7 mouse cellular contexts compared by ENCODE assay signal in genomic region chr10:78464201-78464791, GRCm38 (mm10). TPM values are rescaled to one million over a fixed set of nuclear protein-coding genes. Genes with fewer than 3 reads are reported as not detected.
A peak's percentile ranks its signal among the peaks of the same experiment; 100 is the strongest.
DNase-seq lines count a peak whose midpoint lies in the region; ATAC-seq and TF ChIP-seq lines count a peak whose summit lies in the region.

No protein-coding gene starts in this region.

- no peak for TF ChIP-seq EP300 in lung, postnatal 0 days (IDR thresholded peaks at IDR 0.05)

- peak overlapping the region; percentile 97 for H3K4me2 ChIP-seq in lung, postnatal 0 days (replicated peaks; ENCODE audit: low read depth, low read length)
- H3K4me2 ChIP-seq in hindbrain, embryonic 14.5 days (replicated peaks): peak overlapping the region; percentile 99
- peak overlapping the region; percentile 95 for H3K4me2 ChIP-seq in midbrain, embryonic 16.5 days (ENCODE audit: low read length)

- H3K27ac ChIP-seq in lung, postnatal 0 days (ENCODE audit: low read length): no peak overlapping the region
- peak overlapping the region; percentile 84 for H3K27ac ChIP-seq in cortical plate, adult 2 months (ENCODE audit: insufficient read depth, low read length)
- H3K27ac ChIP-seq in hindbrain, embryonic 14.5 days: peak overlapping the region; percentile 53
- H3K27ac ChIP-seq in midbrain, embryonic 16.5 days (ENCODE audit: low read length): peak overlapping the region; percentile 72

- H3K4me1 ChIP-seq in lung, postnatal 0 days (ENCODE audit: insufficient read depth, low read depth, low read length): peaks cover 5% of the 10 kb centered on the region; the same call in 1 of the 2 replicates
- H3K4me1 ChIP-seq in cortical plate, adult 2 months (ENCODE audit: control insufficient read depth, insufficient read depth, low read length): peaks cover 5% of the 10 kb centered on the region; the same call in 1 of the 2 replicates
- peaks cover 10% of the 10 kb centered on the region; the same call in 1 of the 2 replicates for H3K4me1 ChIP-seq in hindbrain, embryonic 14.5 days (replicated peaks; ENCODE audit: control insufficient read depth, insufficient read depth, low read length)
- H3K4me1 ChIP-seq in midbrain, embryonic 16.5 days (ENCODE audit: control insufficient read depth, insufficient read depth, low read length): peaks cover 18% of the 10 kb centered on the region

- TF ChIP-seq POLR2A in cortical plate, adult 2 months (IDR thresholded peaks at IDR 0.05; ENCODE audit: extremely low read depth, insufficient read depth, low read length): no peak

- no peaks in the 10 kb centered on the region for H3K9me3 ChIP-seq in lung, postnatal 0 days (ENCODE audit: low read length)
- no peaks in the 10 kb centered on the region for H3K9me3 ChIP-seq in hindbrain, embryonic 14.5 days (ENCODE audit: control insufficient read depth, low read length)
- H3K9me3 ChIP-seq in midbrain, embryonic 16.5 days (replicated peaks; ENCODE audit: control insufficient read depth, low read length, poor library complexity, severe bottlenecking): no peaks in the 10 kb centered on the region

- H3K4me3 ChIP-seq in lung, postnatal 0 days (ENCODE audit: low read depth, low read length): peak overlapping the region; percentile 56
- peak overlapping the region; percentile 87 for H3K4me3 ChIP-seq in cortical plate, adult 2 months (ENCODE audit: insufficient read depth, low read length)
- H3K4me3 ChIP-seq in hindbrain, embryonic 14.5 days (replicated peaks; ENCODE audit: low read length): peak overlapping the region; percentile 62
- H3K4me3 ChIP-seq in midbrain, embryonic 16.5 days (ENCODE audit: low read depth, low read length): peak overlapping the region; percentile 85

- WGBS in lung, postnatal 0 days: 3% methylated on average over 31 of the region's 32 CpGs
- 1% methylated on average over 32 of the region's 32 CpGs for WGBS in hindbrain, embryonic 14.5 days
- 1% methylated on average over 32 of the region's 32 CpGs for WGBS in midbrain, embryonic 16.5 days

- H3K36me3 ChIP-seq in lung, postnatal 0 days (ENCODE audit: insufficient read depth, low read length): no peaks in the 10 kb centered on the region
- H3K36me3 ChIP-seq in hindbrain, embryonic 14.5 days (replicated peaks; ENCODE audit: control insufficient read depth, insufficient read depth): no peaks in the 10 kb centered on the region
- H3K36me3 ChIP-seq in midbrain, embryonic 16.5 days (ENCODE audit: control insufficient read depth, insufficient read depth, low read length): no peaks in the 10 kb centered on the region

- peak overlapping the region; percentile 42 for H3K9ac ChIP-seq in lung, postnatal 0 days (replicated peaks; ENCODE audit: low read depth)
- peak overlapping the region; percentile 86 for H3K9ac ChIP-seq in hindbrain, embryonic 14.5 days
- peak overlapping the region; percentile 82 for H3K9ac ChIP-seq in midbrain, embryonic 16.5 days (ENCODE audit: low read depth, low read length)

- peak; percentile 7; the same call in 1 of the 2 replicates for ATAC-seq in lung, postnatal 0 days
- no peak; the same call in 1 of the 2 replicates for ATAC-seq in hindbrain, embryonic 14.5 days (ENCODE audit: low FRiP score)
- ATAC-seq in midbrain, embryonic 16.5 days: peak; percentile 61

- DNase-seq in lung, postnatal 0 days (ENCODE audit: low spot score): no peak
- no peak for DNase-seq in lung, postnatal 36 days
- DNase-seq in hindbrain, embryonic 14.5 days (ENCODE audit: low spot score): no peak
- no peak for DNase-seq in layer of hippocampus, adult 9-10 months (ENCODE audit: low spot score)
- DNase-seq in layer of hippocampus, adult 8-10 months (ENCODE audit: low spot score in 2 of 2): no peak

- TF ChIP-seq CTCF in lung, postnatal 0 days (IDR thresholded peaks at IDR 0.05): no peak
- no peak for TF ChIP-seq CTCF in cortical plate, adult 2 months (IDR thresholded peaks at IDR 0.05; ENCODE audit: extremely low read depth, insufficient read depth, low read length)

- H3K27me3 ChIP-seq in lung, postnatal 0 days (replicated peaks; ENCODE audit: insufficient read depth, low read length): no peaks in the 10 kb centered on the region
- H3K27me3 ChIP-seq in hindbrain, embryonic 14.5 days (ENCODE audit: control insufficient read depth, insufficient read depth, low read length): no peaks in the 10 kb centered on the region
- no peaks in the 10 kb centered on the region for H3K27me3 ChIP-seq in midbrain, embryonic 16.5 days (ENCODE audit: control insufficient read depth, insufficient read depth, low read depth, low read length)

RNA-seq across cellular contexts. Expression of gene Pdxk, which starts 0.5 kb away (rescaled TPM):
- 4.7 and 4.9 TPM in 2 replicates for polyA plus RNA-seq in lung, postnatal 0 days (2015; fragmentation: Nextera tagmentation; extraction: Ambion mirVana)
- 76.7 and 77.7 TPM in 2 replicates for polyA plus RNA-seq in cortical plate, adult 2 months (2012; rRNA removed)
- polyA plus RNA-seq in hindbrain, embryonic 14.5 days (2014; fragmentation: Nextera tagmentation; extraction: Ambion mirVana): 30.0 and 32.9 TPM in 2 replicates
- 47.4 and 58.8 TPM in 2 replicates for polyA plus RNA-seq in midbrain, embryonic 16.5 days (2015; fragmentation: Nextera tagmentation; extraction: Ambion mirVana)
- total RNA-seq in layer of hippocampus, adult 8-10 months (2022): 100 to 1,000 TPM in 2 of 4 experiments, 10 to 100 TPM in 2; 94.9 to 110 (median 101) TPM

RNA-seq across cellular contexts. Expression of gene Cstb, which starts 38.8 kb away (rescaled TPM):
- 440 and 490 TPM in 2 replicates for polyA plus RNA-seq in lung, postnatal 0 days (2015; fragmentation: Nextera tagmentation; extraction: Ambion mirVana)
- polyA plus RNA-seq in cortical plate, adult 2 months (2012; rRNA removed): 69.3 and 78.3 TPM in 2 replicates
- 97.3 and 119 TPM in 2 replicates for polyA plus RNA-seq in hindbrain, embryonic 14.5 days (2014; fragmentation: Nextera tagmentation; extraction: Ambion mirVana)
- polyA plus RNA-seq in midbrain, embryonic 16.5 days (2015; fragmentation: Nextera tagmentation; extraction: Ambion mirVana): 90.7 and 94.6 TPM in 2 replicates
- total RNA-seq in layer of hippocampus, adult 8-10 months (2022): 10 to 100 TPM; 28.4 to 47.8 (median 36.8) TPM

RNA-seq across cellular contexts. Expression of gene Rrp1, which starts 51.5 kb away (rescaled TPM):
- polyA plus RNA-seq in lung, postnatal 0 days (2015; fragmentation: Nextera tagmentation; extraction: Ambion mirVana): 171 and 175 TPM in 2 replicates
- 519 and 613 TPM in 2 replicates for polyA plus RNA-seq in cortical plate, adult 2 months (2012; rRNA removed)
- 324 and 336 TPM in 2 replicates for polyA plus RNA-seq in hindbrain, embryonic 14.5 days (2014; fragmentation: Nextera tagmentation; extraction: Ambion mirVana)
- 406 and 431 TPM in 2 replicates for polyA plus RNA-seq in midbrain, embryonic 16.5 days (2015; fragmentation: Nextera tagmentation; extraction: Ambion mirVana)
- 100 to 1,000 TPM; 323 to 359 (median 334) TPM for total RNA-seq in layer of hippocampus, adult 8-10 months (2022)

RNA-seq across cellular contexts. Expression of gene Olfr1358, which starts 52.9 kb away (rescaled TPM):
- not detected in 2 replicates for polyA plus RNA-seq in lung, postnatal 0 days (2015; fragmentation: Nextera tagmentation; extraction: Ambion mirVana)
- not detected in 2 replicates for polyA plus RNA-seq in cortical plate, adult 2 months (2012; rRNA removed)
- polyA plus RNA-seq in hindbrain, embryonic 14.5 days (2014; fragmentation: Nextera tagmentation; extraction: Ambion mirVana): not detected in 2 replicates
- not detected in 2 replicates for polyA plus RNA-seq in midbrain, embryonic 16.5 days (2015; fragmentation: Nextera tagmentation; extraction: Ambion mirVana)
- total RNA-seq in layer of hippocampus, adult 8-10 months (2022): not detected
